ENCODE assay signal across 21 mouse cellular contexts in genomic region chr6:77047568-77047967, GRCm38 (mm10).
"Had no signal": no experiment of that assay in that cellular context is flagged by ENCODE, and none has a peak within 500 bp of the region (broad histone marks: within the 10 kb centered on the region; RNA-seq: fewer than 3 reads in every experiment).

No protein-coding gene starts in this region.

- H3K27ac ChIP-seq: kidney, postnatal 0 days; limb, embryonic 10.5 days; limb, embryonic 13.5 days; liver, embryonic 12.5 days; liver, embryonic 15.5 days; lung, embryonic 15.5 days; stomach, embryonic 15.5 days had no signal

- H3K27me3 ChIP-seq: limb, embryonic 13.5 days; liver, embryonic 12.5 days; liver, embryonic 15.5 days; lung, embryonic 15.5 days; megakaryocyte, embryonic 14.5 days; stomach, embryonic 15.5 days had no signal

- H3K36me3 ChIP-seq: limb, embryonic 10.5 days; limb, embryonic 13.5 days; liver, embryonic 12.5 days; liver, embryonic 15.5 days; lung, embryonic 15.5 days; stomach, embryonic 15.5 days had no signal

- ATAC-seq: liver, embryonic 12.5 days had no signal

- H3K4me3 ChIP-seq: layer of hippocampus, adult 2 months; limb, embryonic 10.5 days; limb, embryonic 13.5 days; liver, embryonic 12.5 days; liver, embryonic 15.5 days; lung, embryonic 15.5 days; megakaryocyte, embryonic 14.5 days; stomach, embryonic 15.5 days had no signal

- H3K4me2 ChIP-seq: limb, embryonic 13.5 days; liver, embryonic 12.5 days; liver, embryonic 15.5 days; lung, embryonic 15.5 days; stomach, embryonic 15.5 days had no signal

- H3K4me1 ChIP-seq: limb, embryonic 10.5 days; limb, embryonic 13.5 days; liver, embryonic 12.5 days; liver, embryonic 15.5 days; lung, embryonic 15.5 days; megakaryocyte, embryonic 14.5 days; stomach, embryonic 15.5 days had no signal

- H3K9me3 ChIP-seq: limb, embryonic 10.5 days; limb, embryonic 13.5 days; liver, embryonic 12.5 days; liver, embryonic 15.5 days; lung, embryonic 15.5 days; megakaryocyte, embryonic 14.5 days; stomach, embryonic 15.5 days had no signal

- H3K9ac ChIP-seq: limb, embryonic 13.5 days; liver, embryonic 12.5 days; liver, embryonic 15.5 days; lung, embryonic 15.5 days; stomach, embryonic 15.5 days had no signal

- DNase-seq: kidney, adult 2 months; kidney, postnatal 25 days; layer of hippocampus, adult 9-11 months; liver; lung, adult 18-20 months; lung, postnatal 10 days; lung, postnatal 36 days; midbrain, embryonic 14.5 days; right cerebral cortex, adult 18-20 months; right cerebral cortex, postnatal 14 days; right cerebral cortex, postnatal 4 days; thymus, postnatal 25 days had no signal
